Mouse (Mus musculus): ENCODE measurements around the gene 9430097D07Rik.

DNA sequence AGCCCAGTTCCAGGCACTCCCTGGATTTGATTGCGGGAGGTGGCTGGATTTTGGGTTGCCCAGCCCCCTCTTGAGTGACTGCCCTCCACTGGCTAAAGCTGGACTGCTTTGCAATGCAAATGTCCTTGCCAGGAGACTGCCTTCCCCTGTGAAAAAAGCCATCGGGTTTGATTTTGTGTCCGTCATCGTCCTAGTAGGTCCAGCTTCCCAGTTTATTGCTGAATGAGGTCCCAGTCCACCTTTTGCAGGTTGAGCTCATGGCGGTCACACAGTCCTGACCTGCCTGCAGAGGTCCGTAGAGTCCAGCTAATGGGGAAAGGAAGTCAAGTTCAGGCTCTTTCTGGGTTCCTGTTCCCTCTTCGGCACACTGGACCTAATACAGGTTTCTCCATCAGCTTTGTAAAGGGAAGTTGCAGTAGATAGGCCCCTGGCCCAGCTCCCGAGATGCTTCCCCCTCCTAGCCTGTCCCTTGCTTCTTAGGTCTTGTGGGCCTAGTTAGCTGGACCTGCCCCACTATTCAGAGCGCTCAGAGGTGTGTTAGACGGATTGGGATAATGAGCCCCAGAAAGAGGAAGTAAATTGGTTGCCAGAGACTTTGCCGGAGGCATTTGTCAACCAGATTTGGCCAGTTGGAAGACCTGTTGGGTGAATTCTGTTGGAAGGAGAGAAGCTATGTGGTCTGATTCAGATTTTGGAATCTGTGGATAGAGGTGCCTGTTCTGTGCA lies 38.7 kb downstream of the 9430097D07Rik start:
- TF ChIP-seq POLR2A (IDR thresholded peaks at IDR 0.05; ENCODE audit: extremely low read depth, insufficient read depth, low read length) (no peak), CTCF (IDR thresholded peaks at IDR 0.05; ENCODE audit: low read depth, low read length) (peak; percentile 51)

Data from liver, adult 2 months (tissue).